Mouse (Mus musculus) thymus, adult 18-20 months (tissue): ENCODE results near the gene Pebp1.

Source experiments
- DNase-seq, 2 experiments: peaks; one replicate each; pipeline ENCODE4 v3.0.0; 2022; ENCODE audit warnings: mixed read lengths in 2 of 2

Gene Pebp1

GRCm38 (mm10) chr5:117239106-117239505, 48.3 kb downstream of the Pebp1 start:
- no peak for DNase-seq

- no peak for DNase-seq
These were observed 50.9 kb downstream of the Pebp1 start for GRCm38 (mm10) chr5:117236540-117236939.
